Mouse (Mus musculus) liver, embryonic 14.5 days (tissue): ENCODE measurements around the gene Tm9sf1. TPM values are rescaled to one million over a fixed set of nuclear protein-coding genes. Genes with fewer than 3 reads are reported as not detected.

Source experiments
- ATAC-seq: fragments of 200-750 bp; cut with Nextera tagmentation; 2 replicates; pipeline ENCODE4 v1.8.0; 2017; ENCODE audit warnings: moderate number of reproducible peaks, mild to moderate bottlenecking, moderate library complexity; ENCODE audit not compliant: insufficient read depth
- DNase-seq, 3 experiments: peaks; one replicate each; pipeline ENCODE4 v3.0.0-alpha.2; 2012 to 2013; ENCODE audit warnings: low read depth in 3 of 3, low spot score in 3 of 3
- H3K27ac ChIP-seq: fragments of 300-500 bp; sonication (generic); 2 replicates; pipeline ENCODE4 v1.5.1; 2014; ENCODE audit warnings: moderate library complexity, mild to moderate bottlenecking, control low read depth, inconsistent platforms
- H3K27me3 ChIP-seq: fragments of 300-500 bp; sonication (generic); 2 replicates; pipeline ENCODE4 v1.6.1; 2014; ENCODE audit warnings: mild to moderate bottlenecking, low read length, moderate library complexity; ENCODE audit not compliant: control insufficient read depth, insufficient read depth
- H3K36me3 ChIP-seq: fragments of 300-500 bp; sonication (generic); replicated peaks from 2 replicates; pipeline ENCODE4 v1.6.1; 2014; ENCODE audit warnings: low read depth; ENCODE audit not compliant: control insufficient read depth, insufficient read depth
- H3K4me1 ChIP-seq, 2 experiments: fragments of 200-500 bp in 1 of 2; fragments of 300-500 bp in 1 of 2; sonication (generic) in 1 of 2; replicated peaks; 2 replicates each; pipeline ENCODE4 v1.6.1; 2012 to 2014; ENCODE audit warnings: antibody characterized with exemption in 1 of 2, inconsistent platforms in 1 of 2, low read length in 1 of 2; ENCODE audit not compliant: control insufficient read depth in 2 of 2, insufficient read depth in 2 of 2
- H3K4me2 ChIP-seq: fragments of 300-500 bp; sonication (generic); 2 replicates; pipeline ENCODE4 v1.6.1; 2014; ENCODE audit warnings: low read depth, mild to moderate bottlenecking, control low read depth, moderate library complexity
- H3K4me3 ChIP-seq, 2 experiments: fragments of 200-500 bp in 1 of 2; fragments of 300-500 bp in 1 of 2; sonication (generic) in 1 of 2; 2 replicates each; pipeline ENCODE4 v1.5.1; 2012 to 2014; ENCODE audit warnings: low read depth in 2 of 2, low read length in 2 of 2, mild to moderate bottlenecking in 2 of 2, control low read depth in 1 of 2, inconsistent platforms in 1 of 2, moderate library complexity in 1 of 2; ENCODE audit not compliant: insufficient read depth in 1 of 2
- H3K9ac ChIP-seq: fragments of 300-500 bp; sonication (generic); replicated peaks from 2 replicates; pipeline ENCODE4 v1.6.1; 2014; ENCODE audit warnings: mild to moderate bottlenecking, control low read depth, moderate library complexity
- H3K9me3 ChIP-seq: fragments of 300-500 bp; sonication (generic); 2 replicates; pipeline ENCODE4 v1.6.1; 2016; ENCODE audit warnings: low read length, mixed read lengths; ENCODE audit not compliant: control insufficient read depth
- CTCF ChIP-seq: IDR thresholded peaks from 2 replicates; pipeline ENCODE4 v1.5.1; 2016; ENCODE audit warnings: antibody characterized with exemption, low read depth, control low read depth
- EP300 ChIP-seq: IDR thresholded peaks from 2 replicates; pipeline ENCODE4 v1.6.1; 2016; ENCODE audit warnings: antibody characterized with exemption, low read depth
- WGBS: fragments of 180-500 bp; shearing (Covaris S2); extraction: QIAGEN DNeasy Blood & Tissue Kit; methylation state at CpG from one replicate; pipeline ENCODE4 v1.1.7; 2014; ENCODE audit not compliant: insufficient replicate concordance; 5-methylcytosine and 5-hydroxymethylcytosine counted together
- polyA plus RNA-seq, 2 experiments: library from polyadenylated mRNA; depleted of rRNA in 1 of 2; stranded (reverse) in 1 of 2; unstranded in 1 of 2; fragments of >200 nt; fragmentation: Nextera tagmentation in 1 of 2; extraction: Ambion mirVana in 1 of 2; gene quantifications; 2 replicates each; pipeline versions ENCODE4 v1.2.1 to v1.2.3; 2012 to 2014

Tm9sf1 gene
- polyA plus RNA-seq, 2 experiments = 26.4 to 42.8 TPM

GRCm38 (mm10) chr14:55590748-55591330 lies 52.8 kb downstream of the Tm9sf1 start, which contains the start of gene Psme2:
Psme2 (minus strand) TSS chr14:55591113.
- Histone ChIP-seq H3K4me2 (peak within 1 kb of the TSS; percentile 75), H3K4me3 (peak within 1 kb of the TSS; percentile 79 to 96), H3K4me1 (peaks cover 20 to 23% of the 10 kb centered on the region in 2 experiments), H3K9me3 (no peaks in the 10 kb centered on the region), H3K27me3 (no peaks in the 10 kb centered on the region), H3K36me3 (peaks cover 11% of the 10 kb centered on the region), H3K9ac (peak within 1 kb of the TSS; percentile 77), H3K27ac (peak within 1 kb of the TSS; percentile 97)
- 0% methylated on average over 22 of the region's 22 CpGs for WGBS
- TF ChIP-seq CTCF (no peak; the same call in 1 of the 2 replicates), EP300 (no peak)
- DNase-seq = peak; percentile 88 to 93 (median 92)
- peak; percentile 86 for ATAC-seq

- H3K4me2 ChIP-seq = peak overlapping the region; percentile 75
- ATAC-seq (no peak), DNase-seq (no peak)
- no peaks in the 10 kb centered on the region for H3K9me3 ChIP-seq
- 68% methylated on average over 11 of the region's 11 CpGs for WGBS
- H3K27ac ChIP-seq = peak overlapping the region; percentile 97
- peaks cover 26 to 29% of the 10 kb centered on the region in 2 experiments for H3K4me1 ChIP-seq
- H3K27me3 ChIP-seq = no peaks in the 10 kb centered on the region
- TF ChIP-seq EP300 = no peak
- TF ChIP-seq CTCF = no peak
- peak overlapping the region; percentile 79 to 96 for H3K4me3 ChIP-seq
- peak overlapping the region; percentile 77 for H3K9ac ChIP-seq
- peaks cover 3% of the 10 kb centered on the region for H3K36me3 ChIP-seq
Measured at GRCm38 (mm10) chr14:55589771-55590448, 53.7 kb downstream of the Tm9sf1 start.

GRCm38 (mm10) chr14:55589271-55589670 lies 54.3 kb downstream of the Tm9sf1 start:
- no peak for TF ChIP-seq CTCF
- Histone ChIP-seq H3K36me3 (peaks cover 3% of the 10 kb centered on the region), H3K27me3 (no peaks in the 10 kb centered on the region), H3K27ac (no peak overlapping the region), H3K9me3 (no peaks in the 10 kb centered on the region), H3K9ac (no peak overlapping the region; the same call in 1 of the 2 replicates), H3K4me2 (peak overlapping the region; percentile 26), H3K4me1 (peaks cover 27 to 31% of the 10 kb centered on the region in 2 experiments), H3K4me3 (no peak overlapping the region)
- 83% methylated on average over 5 of the region's 5 CpGs for WGBS
- ATAC-seq (no peak), DNase-seq (no peak)

- peak; percentile 14; the same call in 1 of the 2 replicates for TF ChIP-seq CTCF
- peak; percentile 75 for TF ChIP-seq EP300
- Histone ChIP-seq H3K4me2 (peak overlapping the region; percentile 99), H3K9me3 (no peaks in the 10 kb centered on the region), H3K4me3 (no peak overlapping the region), H3K27me3 (no peaks in the 10 kb centered on the region), H3K36me3 (peaks cover 5% of the 10 kb centered on the region), H3K27ac (peak overlapping the region; percentile 98), H3K9ac (peak overlapping the region; percentile 84), H3K4me1 (peaks cover 33 to 35% of the 10 kb centered on the region in 2 experiments)
- DNase-seq (peak; percentile 76 to 77 (median 77)), ATAC-seq (peak; percentile 51)
- 17% methylated on average over 2 of the region's 2 CpGs for WGBS
Measured at GRCm38 (mm10) chr14:55586149-55586548, 57.5 kb downstream of the Tm9sf1 start.

Other genes starting within 250 kb of the Tm9sf1 start
Only the 30 nearest of the 34 such genes appear.
- gene Dhrs4, start 165.0 kb downstream of the Tm9sf1 start, polyA plus RNA-seq (2012; rRNA removed) = 40.3 and 44.1 TPM in 2 replicates
- 40.4 and 42.2 TPM in 2 replicates for gene Dhrs4, start 165.0 kb downstream of the Tm9sf1 start, polyA plus RNA-seq (2014; fragmentation: Nextera tagmentation; extraction: Ambion mirVana)
- gene Carmil3, start 153.2 kb downstream of the Tm9sf1 start, polyA plus RNA-seq (2012; rRNA removed) = 2.6 TPM in 2 replicates
- gene Carmil3, start 153.2 kb downstream of the Tm9sf1 start, polyA plus RNA-seq (2014; fragmentation: Nextera tagmentation; extraction: Ambion mirVana) = 0.32 and 0.45 TPM in 2 replicates
- gene Cpne6, start 133.4 kb downstream of the Tm9sf1 start, polyA plus RNA-seq (2012; rRNA removed) = 0.05 and 0.06 TPM in 2 replicates
- gene Cpne6, start 133.4 kb downstream of the Tm9sf1 start, polyA plus RNA-seq (2014; fragmentation: Nextera tagmentation; extraction: Ambion mirVana) = not detected in 2 replicates
- not detected in 2 replicates for gene Nrl, start 118.8 kb downstream of the Tm9sf1 start, polyA plus RNA-seq (2012; rRNA removed)
- gene Nrl, start 118.8 kb downstream of the Tm9sf1 start, polyA plus RNA-seq (2014; fragmentation: Nextera tagmentation; extraction: Ambion mirVana) = not detected in 2 replicates
- 19.6 and 21.9 TPM in 2 replicates for gene Pck2, start 103.5 kb downstream of the Tm9sf1 start, polyA plus RNA-seq (2012; rRNA removed)
- 15.6 and 20.6 TPM in 2 replicates for gene Pck2, start 103.5 kb downstream of the Tm9sf1 start, polyA plus RNA-seq (2014; fragmentation: Nextera tagmentation; extraction: Ambion mirVana)
- gene Dcaf11, start 83.8 kb downstream of the Tm9sf1 start, polyA plus RNA-seq (2012; rRNA removed) = 25.4 and 30.9 TPM in 2 replicates
- gene Dcaf11, start 83.8 kb downstream of the Tm9sf1 start, polyA plus RNA-seq (2014; fragmentation: Nextera tagmentation; extraction: Ambion mirVana) = 47.5 and 51.2 TPM in 2 replicates
- gene A730061H03Rik, start 83.4 kb downstream of the Tm9sf1 start, polyA plus RNA-seq (2012; rRNA removed) = 0.95 and 1.3 TPM in 2 replicates
- 1.8 and 2.1 TPM in 2 replicates for gene A730061H03Rik, start 83.4 kb downstream of the Tm9sf1 start, polyA plus RNA-seq (2014; fragmentation: Nextera tagmentation; extraction: Ambion mirVana)
- 0.19 and 0.38 TPM in 2 replicates for gene Fitm1, start 68.2 kb downstream of the Tm9sf1 start, polyA plus RNA-seq (2012; rRNA removed)
- gene Fitm1, start 68.2 kb downstream of the Tm9sf1 start, polyA plus RNA-seq (2014; fragmentation: Nextera tagmentation; extraction: Ambion mirVana) = 0.37 and 0.58 TPM in 2 replicates
- 32.0 and 51.1 TPM in 2 replicates for gene Psme1, start 65.7 kb downstream of the Tm9sf1 start, polyA plus RNA-seq (2012; rRNA removed)
- gene Psme1, start 65.7 kb downstream of the Tm9sf1 start, polyA plus RNA-seq (2014; fragmentation: Nextera tagmentation; extraction: Ambion mirVana) = 99.9 and 103 TPM in 2 replicates
- 19.2 and 20.3 TPM in 2 replicates for gene Emc9, start 58.5 kb downstream of the Tm9sf1 start, polyA plus RNA-seq (2012; rRNA removed)
- gene Emc9, start 58.5 kb downstream of the Tm9sf1 start, polyA plus RNA-seq (2014; fragmentation: Nextera tagmentation; extraction: Ambion mirVana) = 32.8 and 33.0 TPM in 2 replicates
- 36.2 and 56.0 TPM in 2 replicates for gene Psme2, start 52.7 kb downstream of the Tm9sf1 start, polyA plus RNA-seq (2012; rRNA removed)
- gene Psme2, start 52.7 kb downstream of the Tm9sf1 start, polyA plus RNA-seq (2014; fragmentation: Nextera tagmentation; extraction: Ambion mirVana) = 181 and 190 TPM in 2 replicates
- gene Rnf31, start 52.1 kb downstream of the Tm9sf1 start, polyA plus RNA-seq (2012; rRNA removed) = 6.2 and 6.5 TPM in 2 replicates
- 6.6 and 7.6 TPM in 2 replicates for gene Rnf31, start 52.1 kb downstream of the Tm9sf1 start, polyA plus RNA-seq (2014; fragmentation: Nextera tagmentation; extraction: Ambion mirVana)
- gene Irf9, start 40.2 kb downstream of the Tm9sf1 start, polyA plus RNA-seq (2012; rRNA removed) = 13.5 and 15.1 TPM in 2 replicates
- 11.2 and 13.8 TPM in 2 replicates for gene Irf9, start 40.2 kb downstream of the Tm9sf1 start, polyA plus RNA-seq (2014; fragmentation: Nextera tagmentation; extraction: Ambion mirVana)
- 1.7 and 1.9 TPM in 2 replicates for gene Rec8, start 25.8 kb downstream of the Tm9sf1 start, polyA plus RNA-seq (2012; rRNA removed)
- 0.87 and 1.0 TPM in 2 replicates for gene Rec8, start 25.8 kb downstream of the Tm9sf1 start, polyA plus RNA-seq (2014; fragmentation: Nextera tagmentation; extraction: Ambion mirVana)
- gene Ipo4, start 7.8 kb downstream of the Tm9sf1 start, polyA plus RNA-seq (2012; rRNA removed) = 13.5 and 27.6 TPM in 2 replicates
- gene Ipo4, start 7.8 kb downstream of the Tm9sf1 start, polyA plus RNA-seq (2014; fragmentation: Nextera tagmentation; extraction: Ambion mirVana) = 22.6 and 27.9 TPM in 2 replicates
- gene Gm49378, start 5.9 kb downstream of the Tm9sf1 start, polyA plus RNA-seq (2012; rRNA removed) = 2.0 and 3.4 TPM in 2 replicates
- 2.0 and 2.9 TPM in 2 replicates for gene Gm49378, start 5.9 kb downstream of the Tm9sf1 start, polyA plus RNA-seq (2014; fragmentation: Nextera tagmentation; extraction: Ambion mirVana)
- gene Tssk4, start 6.4 kb upstream of the Tm9sf1 start, polyA plus RNA-seq (2012; rRNA removed) = 0.34 and 0.39 TPM in 2 replicates
- 0.19 and 0.23 TPM in 2 replicates for gene Tssk4, start 6.4 kb upstream of the Tm9sf1 start, polyA plus RNA-seq (2014; fragmentation: Nextera tagmentation; extraction: Ambion mirVana)
- gene Mdp1, start 16.7 kb upstream of the Tm9sf1 start, polyA plus RNA-seq (2012; rRNA removed) = 11.6 and 13.4 TPM in 2 replicates
- gene Mdp1, start 16.7 kb upstream of the Tm9sf1 start, polyA plus RNA-seq (2014; fragmentation: Nextera tagmentation; extraction: Ambion mirVana) = 15.5 and 16.6 TPM in 2 replicates
- gene Gmpr2, start 28.1 kb upstream of the Tm9sf1 start, polyA plus RNA-seq (2012; rRNA removed) = 10.6 and 14.1 TPM in 2 replicates
- gene Gmpr2, start 28.1 kb upstream of the Tm9sf1 start, polyA plus RNA-seq (2014; fragmentation: Nextera tagmentation; extraction: Ambion mirVana) = 17.9 and 18.2 TPM in 2 replicates
- gene Nedd8, start 28.3 kb upstream of the Tm9sf1 start, polyA plus RNA-seq (2012; rRNA removed) = 101 and 168 TPM in 2 replicates
- 279 and 286 TPM in 2 replicates for gene Nedd8, start 28.3 kb upstream of the Tm9sf1 start, polyA plus RNA-seq (2014; fragmentation: Nextera tagmentation; extraction: Ambion mirVana)
- 13.4 and 16.6 TPM in 2 replicates for gene Tinf2, start 38.0 kb upstream of the Tm9sf1 start, polyA plus RNA-seq (2012; rRNA removed)
- 19.0 and 19.3 TPM in 2 replicates for gene Tinf2, start 38.0 kb upstream of the Tm9sf1 start, polyA plus RNA-seq (2014; fragmentation: Nextera tagmentation; extraction: Ambion mirVana)
- gene Tgm1, start 70.1 kb upstream of the Tm9sf1 start, polyA plus RNA-seq (2012; rRNA removed) = 2.0 and 2.4 TPM in 2 replicates
- gene Tgm1, start 70.1 kb upstream of the Tm9sf1 start, polyA plus RNA-seq (2014; fragmentation: Nextera tagmentation; extraction: Ambion mirVana) = 2.0 and 2.3 TPM in 2 replicates
- 10.9 and 12.8 TPM in 2 replicates for gene Rabggta, start 78.5 kb upstream of the Tm9sf1 start, polyA plus RNA-seq (2012; rRNA removed)
- 7.4 and 8.1 TPM in 2 replicates for gene Rabggta, start 78.5 kb upstream of the Tm9sf1 start, polyA plus RNA-seq (2014; fragmentation: Nextera tagmentation; extraction: Ambion mirVana)
- 21.2 and 31.0 TPM in 2 replicates for gene Dhrs1, start 101.9 kb upstream of the Tm9sf1 start, polyA plus RNA-seq (2012; rRNA removed)
- gene Dhrs1, start 101.9 kb upstream of the Tm9sf1 start, polyA plus RNA-seq (2014; fragmentation: Nextera tagmentation; extraction: Ambion mirVana) = 34.4 and 40.4 TPM in 2 replicates
- gene Nop9, start 101.9 kb upstream of the Tm9sf1 start, polyA plus RNA-seq (2012; rRNA removed) = 13.1 and 13.2 TPM in 2 replicates
- 20.8 and 27.5 TPM in 2 replicates for gene Nop9, start 101.9 kb upstream of the Tm9sf1 start, polyA plus RNA-seq (2014; fragmentation: Nextera tagmentation; extraction: Ambion mirVana)
- 37.3 and 42.1 TPM in 2 replicates for gene Cideb, start 114.7 kb upstream of the Tm9sf1 start, polyA plus RNA-seq (2012; rRNA removed)
- gene Cideb, start 114.7 kb upstream of the Tm9sf1 start, polyA plus RNA-seq (2014; fragmentation: Nextera tagmentation; extraction: Ambion mirVana) = 40.0 and 42.8 TPM in 2 replicates
- 0.65 and 0.67 TPM in 2 replicates for gene Ltb4r2, start 117.6 kb upstream of the Tm9sf1 start, polyA plus RNA-seq (2012; rRNA removed)
- gene Ltb4r2, start 117.6 kb upstream of the Tm9sf1 start, polyA plus RNA-seq (2014; fragmentation: Nextera tagmentation; extraction: Ambion mirVana) = 0.39 and 0.67 TPM in 2 replicates
- 2.9 and 3.3 TPM in 2 replicates for gene Ltb4r1, start 122.2 kb upstream of the Tm9sf1 start, polyA plus RNA-seq (2012; rRNA removed)
- gene Ltb4r1, start 122.2 kb upstream of the Tm9sf1 start, polyA plus RNA-seq (2014; fragmentation: Nextera tagmentation; extraction: Ambion mirVana) = 1.7 and 2.7 TPM in 2 replicates
- 0.88 and 1.0 TPM in 2 replicates for gene Adcy4, start 140.3 kb upstream of the Tm9sf1 start, polyA plus RNA-seq (2012; rRNA removed)
- gene Adcy4, start 140.3 kb upstream of the Tm9sf1 start, polyA plus RNA-seq (2014; fragmentation: Nextera tagmentation; extraction: Ambion mirVana) = 0.66 and 1.2 TPM in 2 replicates
- gene Ripk3, start 145.1 kb upstream of the Tm9sf1 start, polyA plus RNA-seq (2012; rRNA removed) = 13.1 and 15.1 TPM in 2 replicates
- 18.2 and 22.0 TPM in 2 replicates for gene Ripk3, start 145.1 kb upstream of the Tm9sf1 start, polyA plus RNA-seq (2014; fragmentation: Nextera tagmentation; extraction: Ambion mirVana)